Mouse (Mus musculus) intestine, embryonic 14.5 days (tissue): ENCODE measurements around the gene Hoxa4. TPM values are rescaled to one million over a fixed set of nuclear protein-coding genes. Genes with fewer than 3 reads are reported as not detected.

Experiments
- ATAC-seq: fragments of 200-750 bp; cut with Nextera tagmentation; replicated peaks from 2 replicates; pipeline ENCODE4 v1.8.0; 2017; ENCODE audit warnings: low read depth, moderate number of reproducible peaks, moderate TSS enrichment, moderate library complexity; ENCODE audit not compliant: low FRiP score, low TSS enrichment
- DNase-seq: peaks from one replicate; pipeline ENCODE4 v3.0.0-alpha.2; 2018; ENCODE audit warnings: low spot score
- H3K27ac ChIP-seq: fragments of 300-500 bp; sonication (generic); 2 replicates; pipeline ENCODE4 v1.5.1; 2014; ENCODE audit warnings: low read depth, mild to moderate bottlenecking, control low read depth
- H3K27me3 ChIP-seq: fragments of 300-500 bp; sonication (generic); replicated peaks from 2 replicates; pipeline ENCODE4 v1.6.1; 2014; ENCODE audit warnings: low read length, control low read depth; ENCODE audit not compliant: control insufficient read depth, insufficient read depth
- H3K36me3 ChIP-seq: fragments of 300-500 bp; sonication (generic); 2 replicates; pipeline ENCODE4 v1.6.1; 2014; ENCODE audit warnings: low read length, control low read depth; ENCODE audit not compliant: control insufficient read depth, insufficient read depth
- H3K4me1 ChIP-seq: fragments of 300-500 bp; sonication (generic); replicated peaks from 2 replicates; pipeline ENCODE4 v1.6.1; 2014; ENCODE audit warnings: low read length, control low read depth, mixed read lengths; ENCODE audit not compliant: control insufficient read depth, insufficient read depth
- H3K4me2 ChIP-seq: fragments of 300-500 bp; sonication (generic); 2 replicates; pipeline ENCODE4 v1.6.1; 2014; ENCODE audit warnings: low read length
- H3K4me3 ChIP-seq: fragments of 300-500 bp; sonication (generic); 2 replicates; pipeline ENCODE4 v1.5.1; 2014; ENCODE audit warnings: low read depth, low read length, control low read depth, mixed read lengths
- H3K9ac ChIP-seq: fragments of 300-500 bp; sonication (generic); 2 replicates; pipeline ENCODE4 v1.6.1; 2014; ENCODE audit warnings: mild to moderate bottlenecking, low read length
- H3K9me3 ChIP-seq: fragments of 300-500 bp; sonication (generic); 2 replicates; pipeline ENCODE4 v1.6.1; 2016; ENCODE audit warnings: low read length, control low read depth; ENCODE audit not compliant: control insufficient read depth
- WGBS: fragments of 180-500 bp; shearing (Covaris S2); extraction: QIAGEN DNeasy Blood & Tissue Kit; methylation state at CpG from one replicate; pipeline ENCODE4 v1.1.7; 2014; 5-methylcytosine and 5-hydroxymethylcytosine counted together
- polyA plus RNA-seq: library from polyadenylated mRNA; unstranded; fragments of >200 nt; fragmentation: Nextera tagmentation; extraction: Ambion mirVana; gene quantifications from 2 replicates; pipeline ENCODE4 v1.2.1, GENCODE M21; 2014

Gene Hoxa4
- 7.5 and 7.7 TPM in 2 replicates for polyA plus RNA-seq

DNA sequence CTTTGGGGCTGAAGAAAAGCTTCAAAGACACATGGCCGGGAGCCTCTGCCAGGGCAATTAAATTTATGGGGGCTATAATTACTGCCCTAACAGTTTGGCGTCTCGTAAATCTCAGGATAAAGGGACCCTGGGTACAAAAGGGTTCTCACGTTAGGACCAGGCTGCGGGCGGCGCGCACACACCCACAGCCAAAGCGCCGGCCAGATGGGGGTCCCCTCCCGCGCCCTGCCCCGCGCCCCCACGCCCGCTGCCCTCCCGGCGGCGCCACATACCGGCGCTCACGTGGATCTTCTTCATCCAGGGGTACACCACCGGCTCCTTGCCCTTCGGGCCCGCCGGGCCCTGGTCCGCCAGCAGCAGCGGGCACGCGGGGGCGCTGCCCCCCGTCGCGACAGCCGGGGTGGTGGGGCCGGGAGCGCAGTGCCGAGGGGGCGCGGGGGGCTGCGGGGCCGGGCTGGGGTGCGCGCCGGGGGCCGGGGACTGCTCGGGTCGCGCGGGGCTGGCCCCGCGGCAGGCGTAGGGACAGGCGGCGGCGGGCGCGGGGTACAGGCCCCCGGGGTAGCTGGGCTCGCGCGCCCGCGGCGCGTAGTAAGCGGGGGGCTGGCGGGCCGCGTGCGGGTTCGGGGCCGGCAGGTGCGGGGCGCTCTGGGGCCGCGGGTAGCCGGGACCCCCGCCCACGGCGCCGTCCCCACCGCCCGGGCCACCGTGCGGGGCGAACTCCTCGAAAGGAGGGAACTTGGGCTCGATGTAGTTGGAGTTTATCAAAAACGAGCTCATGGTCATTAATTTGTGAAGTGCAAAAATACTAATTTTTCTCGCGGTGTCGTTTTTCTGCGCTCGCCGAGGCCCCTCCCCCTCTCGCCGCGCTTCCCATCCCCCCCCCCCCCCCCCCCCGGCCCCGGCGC, at the start of gene Hoxa4:
Gene Hoxa4, minus strand, starts transcription at position 848 of the 905 bp plus-strand sequence.
- DNase-seq, result no peak
- peaks cover 3% of the 10 kb centered on the region; the same call in 1 of the 2 replicates for H3K36me3 ChIP-seq
- H3K27ac ChIP-seq, result peak within 1 kb of the TSS; percentile 95
- peak; percentile 29; the same call in 1 of the 2 replicates for ATAC-seq
- H3K4me1 ChIP-seq, result peaks cover 66% of the 10 kb centered on the region
- under 1% methylated on average over 69 of the region's 102 CpGs for WGBS
- H3K4me2 ChIP-seq, result peak within 1 kb of the TSS; percentile 78
- peak within 1 kb of the TSS; percentile 58 for H3K4me3 ChIP-seq
- no peaks in the 10 kb centered on the region for H3K9me3 ChIP-seq
- no peaks in the 10 kb centered on the region for H3K27me3 ChIP-seq
- peak within 1 kb of the TSS; percentile 91 for H3K9ac ChIP-seq

DNA sequence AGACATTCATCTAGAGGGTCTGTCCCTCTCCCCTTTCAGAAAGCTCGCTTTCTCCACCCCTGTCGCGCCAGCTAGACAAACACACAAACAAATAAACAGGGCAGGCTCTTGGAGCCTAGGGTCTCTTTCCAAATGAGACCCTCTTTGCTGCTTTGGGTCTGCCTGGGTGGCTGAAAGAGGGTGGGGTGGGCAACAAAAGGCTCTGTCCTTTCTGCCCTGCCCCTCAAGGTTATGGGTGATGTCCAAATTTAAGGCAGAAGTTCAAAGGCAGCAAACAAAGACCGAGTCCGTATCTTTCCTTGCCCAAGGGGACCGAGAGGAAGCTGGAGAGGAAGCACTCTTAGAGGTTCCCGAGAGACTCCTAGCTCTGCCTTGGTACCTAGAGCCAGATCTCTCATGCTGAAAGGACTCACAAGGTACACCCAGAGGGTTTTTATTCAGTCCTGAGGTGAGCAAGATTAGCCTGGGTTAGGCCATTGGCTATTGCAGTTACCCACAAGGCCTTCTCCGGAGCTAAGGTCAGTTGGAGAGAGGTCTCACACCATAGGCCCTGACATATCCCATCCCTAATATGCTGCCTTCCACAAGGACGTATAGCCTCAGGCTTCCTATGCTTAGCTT, 49.6 kb upstream of the Hoxa4 start:
- Histone ChIP-seq H3K27ac (no peak overlapping the region; the same call in 1 of the 2 replicates), H3K4me2 (peak overlapping the region; percentile 40), H3K27me3 (peaks cover 100% of the 10 kb centered on the region), H3K36me3 (no peaks in the 10 kb centered on the region), H3K9me3 (no peaks in the 10 kb centered on the region), H3K4me3 (0 out of 2 replicates have a peak overlapping the region, but pooled peaks have one; percentile 41), H3K4me1 (no peaks in the 10 kb centered on the region), H3K9ac (peak overlapping the region; percentile 22)
- no peak for ATAC-seq
- WGBS, result 4% methylated on average over 9 of the region's 9 CpGs
- no peak for DNase-seq

DNA sequence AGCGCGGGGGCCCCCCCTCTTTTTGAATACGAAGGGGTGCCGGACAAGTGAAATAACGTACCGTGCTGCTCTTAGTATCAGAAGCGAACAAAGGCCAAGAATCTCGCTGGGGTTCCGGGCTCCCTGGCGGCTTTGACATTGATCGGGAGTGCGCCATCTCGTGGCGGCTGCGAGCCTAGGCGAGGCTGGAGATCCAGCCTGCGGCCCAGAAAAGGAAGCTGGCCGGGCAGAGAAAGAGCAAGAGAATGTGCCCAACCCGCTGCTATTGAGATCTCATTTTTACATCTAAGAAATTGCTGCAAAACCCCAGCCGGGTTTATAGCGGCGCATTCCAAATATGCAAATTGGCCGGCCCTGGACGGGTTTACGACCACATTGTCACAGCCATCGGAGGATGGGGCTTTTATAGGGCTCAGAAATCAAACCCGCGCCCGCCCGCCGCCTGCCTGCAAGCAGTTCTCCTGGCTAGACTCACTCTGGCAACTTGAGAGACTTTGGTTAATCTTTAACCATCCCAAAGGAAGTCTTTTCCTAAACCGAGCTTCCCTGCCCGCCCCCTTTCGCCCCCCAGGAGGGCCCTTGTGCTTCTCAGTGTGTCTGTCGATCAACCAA, 48.9 kb upstream of the Hoxa4 start, which contains the start of gene Hoxa10:
Gene Hoxa10, minus strand, starts transcription at position 466 of the 612 bp plus-strand sequence.
- DNase-seq (peak; percentile 74), ATAC-seq (peak; percentile 73)
- peak within 1 kb of the TSS; percentile 87 for H3K27ac ChIP-seq
- H3K9ac ChIP-seq, result peak within 1 kb of the TSS; percentile 67
- H3K9me3 ChIP-seq, result no peaks in the 10 kb centered on the region
- WGBS, result under 1% methylated on average over 35 of the region's 35 CpGs
- H3K4me1 ChIP-seq, result no peaks in the 10 kb centered on the region
- peaks cover 100% of the 10 kb centered on the region for H3K27me3 ChIP-seq
- H3K4me3 ChIP-seq, result peak within 1 kb of the TSS; percentile 41
- no peaks in the 10 kb centered on the region for H3K36me3 ChIP-seq
- peak within 1 kb of the TSS; percentile 40 for H3K4me2 ChIP-seq

DNA sequence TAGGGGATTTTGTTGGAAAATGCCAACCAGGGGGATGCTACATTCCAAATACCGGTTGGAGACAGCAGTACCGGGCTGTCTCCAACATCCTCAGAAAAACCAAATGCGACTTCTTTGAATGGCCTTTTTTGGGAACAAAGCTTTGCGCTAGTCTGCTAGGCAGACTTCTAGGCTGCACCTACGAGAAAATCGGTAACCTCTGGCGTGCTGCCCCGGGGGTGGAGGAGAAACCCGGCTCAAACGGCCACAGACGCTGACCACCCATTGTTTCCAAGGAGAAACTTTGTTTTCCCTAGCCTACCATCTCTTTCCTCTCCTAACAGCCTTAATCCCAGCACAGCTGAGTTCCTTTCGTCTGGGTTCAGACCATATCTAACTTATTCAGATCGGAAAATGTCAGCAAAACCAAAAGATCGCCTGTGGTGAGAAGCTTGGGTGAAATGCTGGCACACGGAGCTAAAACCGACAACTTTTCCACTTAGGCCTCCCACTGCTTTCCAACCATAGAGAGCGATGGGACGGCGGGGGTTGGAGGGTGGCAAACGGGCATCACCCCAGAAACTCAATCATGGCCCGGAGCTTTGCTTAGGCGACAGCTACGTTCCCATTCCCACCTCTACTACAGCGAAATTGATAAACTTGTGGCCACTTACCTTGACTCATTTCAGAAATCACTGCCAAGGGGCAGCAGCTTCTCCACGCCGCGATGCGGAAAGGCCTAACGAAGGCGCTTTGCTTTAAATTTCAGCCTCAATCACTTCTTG, 48.3 kb upstream of the Hoxa4 start:
- no peaks in the 10 kb centered on the region for H3K9me3 ChIP-seq
- peak overlapping the region; percentile 67 for H3K9ac ChIP-seq
- peak overlapping the region; percentile 41 for H3K4me3 ChIP-seq
- DNase-seq, result peak; percentile 73
- H3K27ac ChIP-seq, result peak overlapping the region; percentile 87
- peak overlapping the region; percentile 40 for H3K4me2 ChIP-seq
- no peaks in the 10 kb centered on the region for H3K36me3 ChIP-seq
- H3K27me3 ChIP-seq, result peaks cover 100% of the 10 kb centered on the region
- ATAC-seq, result no peak
- 3% methylated on average over 30 of the region's 30 CpGs for WGBS
- no peaks in the 10 kb centered on the region for H3K4me1 ChIP-seq

DNA sequence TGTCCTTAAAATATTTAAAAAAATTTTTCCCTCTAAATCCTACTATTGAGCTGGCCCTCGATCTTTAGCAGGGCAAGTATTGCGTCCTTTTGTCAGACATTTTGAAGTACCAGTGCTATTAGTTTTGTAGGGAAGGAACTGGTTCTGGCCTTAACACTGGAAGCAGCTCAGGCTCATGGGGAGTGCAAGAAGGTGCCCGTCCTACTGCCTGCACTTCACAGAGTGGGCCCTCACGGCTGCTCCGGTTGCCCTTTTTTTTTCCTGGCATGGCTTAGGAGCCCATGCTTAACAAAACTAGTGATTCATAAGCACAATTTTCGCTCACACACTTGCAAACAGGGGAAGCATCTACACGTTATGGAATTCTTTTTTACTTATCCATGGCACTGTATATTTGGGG, 47.4 kb upstream of the Hoxa4 start:
- H3K4me2 ChIP-seq, result peak overlapping the region; percentile 40
- no peak for ATAC-seq
- peak overlapping the region; percentile 41 for H3K4me3 ChIP-seq
- peak; percentile 78 for DNase-seq
- peaks cover 100% of the 10 kb centered on the region for H3K27me3 ChIP-seq
- H3K9ac ChIP-seq, result peak overlapping the region; percentile 67
- no peaks in the 10 kb centered on the region for H3K4me1 ChIP-seq
- no peaks in the 10 kb centered on the region for H3K36me3 ChIP-seq
- no peaks in the 10 kb centered on the region for H3K9me3 ChIP-seq
- H3K27ac ChIP-seq, result no peak overlapping the region
- 4% methylated on average over 7 of the region's 7 CpGs for WGBS

DNA sequence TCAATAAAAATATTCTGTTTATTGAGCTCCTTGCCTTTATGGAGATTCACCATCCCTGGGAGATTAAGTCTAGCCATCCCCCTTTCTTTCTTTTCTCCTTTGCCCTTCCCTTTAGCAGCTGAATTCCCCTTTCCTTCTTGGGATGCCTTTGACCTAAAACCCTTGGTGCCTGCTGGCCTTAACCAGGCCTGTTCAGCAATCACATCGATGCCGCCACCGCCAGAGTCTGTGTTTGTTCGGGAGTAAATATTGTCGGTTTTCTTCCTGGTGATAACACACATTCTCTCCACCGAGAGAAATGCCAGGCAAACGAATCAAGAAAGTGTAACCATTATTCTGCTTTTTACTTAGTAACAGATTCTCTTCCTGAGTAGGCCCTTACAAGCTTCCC, 46.6 kb upstream of the Hoxa4 start:
- no peaks in the 10 kb centered on the region for H3K36me3 ChIP-seq
- peak overlapping the region; percentile 67 for H3K9ac ChIP-seq
- DNase-seq (peak; percentile 75), ATAC-seq (no peak)
- H3K27ac ChIP-seq, result no peak overlapping the region
- no peaks in the 10 kb centered on the region for H3K4me1 ChIP-seq
- WGBS, result under 1% methylated on average over 7 of the region's 7 CpGs
- H3K9me3 ChIP-seq, result no peaks in the 10 kb centered on the region
- peaks cover 100% of the 10 kb centered on the region for H3K27me3 ChIP-seq
- H3K4me2 ChIP-seq, result peak overlapping the region; percentile 40
- H3K4me3 ChIP-seq, result peak overlapping the region; percentile 41

DNA sequence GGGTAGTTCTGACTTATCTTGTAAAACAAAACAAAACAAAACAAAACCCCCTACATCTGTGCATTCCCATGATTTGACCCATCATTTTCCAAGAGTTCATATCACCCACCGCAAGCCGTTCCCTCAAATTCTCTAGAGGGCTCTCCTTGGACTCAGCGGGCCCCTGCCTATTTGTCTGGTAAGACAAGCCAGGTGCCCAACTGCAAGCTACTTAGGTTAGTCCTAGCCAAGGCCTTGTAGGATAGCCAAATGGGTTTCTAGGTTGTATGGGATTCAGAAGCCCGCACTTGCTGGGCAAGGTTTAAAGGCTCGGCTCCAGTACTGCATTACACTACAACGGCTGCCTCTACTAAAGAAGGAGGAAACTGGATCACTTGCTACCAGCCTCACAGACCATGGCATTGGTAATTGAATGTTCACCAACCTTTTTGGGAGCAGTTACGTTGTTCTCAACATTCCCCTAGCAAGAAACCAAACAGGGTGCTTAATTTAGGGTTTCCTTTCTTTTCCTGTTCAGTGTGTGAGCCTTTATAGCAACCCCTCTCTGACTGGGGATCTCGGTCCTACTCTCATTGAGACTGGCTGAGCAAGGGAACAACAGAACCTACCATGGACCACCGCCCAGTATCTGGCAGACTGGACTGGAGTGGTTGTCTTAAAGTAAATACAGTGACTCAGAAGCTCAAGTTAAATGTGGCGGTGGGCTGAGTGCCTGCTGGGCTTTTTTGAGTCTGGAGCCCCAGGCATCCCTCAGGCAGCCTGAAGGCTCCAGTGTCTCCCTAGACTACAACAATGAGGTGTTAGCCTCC, 46.0 kb upstream of the Hoxa4 start:
- peak overlapping the region; percentile 40 for H3K4me2 ChIP-seq
- WGBS, result 16% methylated on average over 10 of the region's 10 CpGs
- peak overlapping the region; percentile 41 for H3K4me3 ChIP-seq

More for the DNA sequence above, 46.0 kb upstream of the Hoxa4 start:
- no peaks in the 10 kb centered on the region for H3K36me3 ChIP-seq
- peak overlapping the region; percentile 67 for H3K9ac ChIP-seq
- H3K4me1 ChIP-seq, result no peaks in the 10 kb centered on the region
- no peak overlapping the region for H3K27ac ChIP-seq
- DNase-seq, result no peak
- H3K9me3 ChIP-seq, result no peaks in the 10 kb centered on the region
- no peak for ATAC-seq
- H3K27me3 ChIP-seq, result peaks cover 100% of the 10 kb centered on the region
